Mouse (Mus musculus) CH12.LX (cell line): ENCODE results near the gene Arsb.

Experiments used
- CHD2 ChIP-seq: IDR thresholded peaks from 2 replicates; pipeline ENCODE4 v1.6.1; 2011; ENCODE audit warnings: low read length, improper control_type of control experiment
- CTCF ChIP-seq, 2 experiments: IDR thresholded peaks in 1 of 2; conservative IDR thresholded peaks in 1 of 2; 2 replicates each; pipeline ENCODE4 v1.5.1; 2011 to 2012; ENCODE audit warnings: low read depth in 2 of 2, low read length in 2 of 2, improper control_type of control experiment in 1 of 2, inconsistent platforms in 1 of 2, mild to moderate bottlenecking in 1 of 2, moderate library complexity in 1 of 2
- EP300 ChIP-seq: IDR thresholded peaks from 2 replicates; pipeline ENCODE4 v1.6.1; 2011; ENCODE audit warnings: low read length, improper control_type of control experiment
- MAFK ChIP-seq: IDR thresholded peaks from 2 replicates; pipeline ENCODE4 v1.6.1; 2011; ENCODE audit warnings: low read length, improper control_type of control experiment; ENCODE audit not compliant: insufficient replicate concordance
- POLR2A ChIP-seq: IDR thresholded peaks from 2 replicates; pipeline ENCODE4 v1.6.1; 2011; ENCODE audit warnings: low read depth, mild to moderate bottlenecking, improper control_type of control experiment, low read length
- ZC3H11A ChIP-seq: IDR thresholded peaks from 2 replicates; pipeline ENCODE4 v1.6.1; 2012; ENCODE audit warnings: low read depth, mild to moderate bottlenecking, inconsistent platforms, low read length, improper control_type of control experiment
- ZKSCAN1 ChIP-seq: IDR thresholded peaks from 2 replicates; pipeline ENCODE4 v1.6.1; 2012; ENCODE audit warnings: low read depth, inconsistent platforms, low read length, improper control_type of control experiment, borderline replicate concordance

- TF ChIP-seq MAFK (no peak), EP300 (no peak), POLR2A (no peak), ZKSCAN1 (no peak), CTCF (conservative IDR thresholded peaks at IDR 0.05 in 1 of 2, IDR thresholded peaks at IDR 0.05 in 1 of 2; ENCODE audit: low read depth in 2 of 2, low read length in 2 of 2) (no peak), CHD2 (no peak), ZC3H11A (no peak)
Observed at GRCm38 (mm10) chr13:93850674-93851073, 79.2 kb downstream of the Arsb start.
